Mouse (Mus musculus) adrenal gland, adult 8-10 months (tissue): ENCODE data around the gene Akr1b7. TPM values are rescaled to one million over a fixed set of nuclear protein-coding genes. Genes with fewer than 3 reads are reported as not detected.
A peak's percentile ranks its signal among the peaks of the same experiment; 100 is the strongest.

ENCODE experiments used
- DNase-seq: peaks from one replicate; pipeline ENCODE4 v3.0.0; 2022
- total RNA-seq, 4 experiments: library from RNA; stranded (reverse); gene quantifications; 2 replicates each; pipeline ENCODE4 v1.2.4; 2022

Akr1b7 gene
- total RNA-seq, 4 experiments from 2014 or later: 1,127 to 4,169 (median 2,179) TPM

GRCm38 (mm10) chr6:34441556-34442257 is 29.6 kb downstream of the Akr1b7 start:
- DNase-seq: no peak

DNA sequence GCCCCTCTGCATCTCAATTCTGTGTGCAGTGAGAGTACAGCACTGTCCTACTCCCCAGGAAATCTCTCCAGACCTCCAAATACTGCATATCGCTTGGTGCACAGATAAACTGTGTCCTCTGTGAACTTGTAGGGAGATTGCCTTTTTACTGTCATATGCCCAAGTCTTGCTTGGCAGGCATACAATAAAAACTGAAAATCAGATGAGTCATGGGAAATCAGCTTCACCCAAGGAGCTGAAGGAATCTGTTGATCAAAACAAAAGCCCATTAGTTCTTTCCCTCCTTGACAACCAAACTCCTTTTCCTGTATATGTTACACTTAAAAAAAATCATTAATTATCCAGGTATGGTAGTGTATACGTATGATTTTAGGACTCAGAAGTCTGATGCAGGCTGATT is 31.7 kb downstream of the Akr1b7 start:
- no peak for DNase-seq

DNA sequence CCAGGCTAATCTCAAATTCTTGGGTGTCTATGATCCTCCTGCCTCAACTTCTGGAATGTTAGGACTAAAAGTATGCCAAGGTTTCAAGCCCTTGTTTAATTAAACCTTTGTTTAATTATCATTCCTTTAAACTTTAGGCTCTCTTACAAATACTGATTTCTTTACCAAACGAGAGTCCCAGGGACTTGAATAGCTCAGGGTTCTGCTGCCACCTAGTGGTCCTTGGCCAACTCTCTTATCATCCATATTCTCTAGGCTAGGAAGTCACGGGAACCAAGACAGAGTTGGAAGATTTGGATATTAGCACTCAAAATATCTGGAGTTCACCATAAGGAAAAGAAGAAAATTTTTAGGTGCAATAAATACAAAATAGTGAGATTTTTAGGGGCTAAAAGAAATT is 35.8 kb downstream of the Akr1b7 start:
- peak; percentile 54 for DNase-seq

DNA sequence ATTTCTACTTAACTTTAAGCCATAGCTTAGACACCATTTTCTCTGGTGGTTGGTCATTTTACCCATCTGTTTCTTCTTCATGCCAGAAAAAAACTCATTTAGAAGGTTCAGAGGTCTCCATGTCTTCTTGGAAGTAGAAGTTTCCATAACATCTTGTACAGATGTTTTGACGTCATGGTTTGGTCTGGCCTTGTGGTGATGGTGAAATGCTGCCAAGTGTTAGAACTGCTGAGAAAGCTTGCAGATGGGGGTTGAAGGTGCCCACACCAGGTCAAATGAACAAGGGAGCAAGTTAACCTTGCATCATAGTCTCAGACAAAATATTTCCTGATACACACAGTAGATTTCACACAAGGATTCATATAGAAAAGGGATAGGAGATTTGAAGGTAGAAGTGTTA is 36.6 kb downstream of the Akr1b7 start:
- DNase-seq: no peak

DNA sequence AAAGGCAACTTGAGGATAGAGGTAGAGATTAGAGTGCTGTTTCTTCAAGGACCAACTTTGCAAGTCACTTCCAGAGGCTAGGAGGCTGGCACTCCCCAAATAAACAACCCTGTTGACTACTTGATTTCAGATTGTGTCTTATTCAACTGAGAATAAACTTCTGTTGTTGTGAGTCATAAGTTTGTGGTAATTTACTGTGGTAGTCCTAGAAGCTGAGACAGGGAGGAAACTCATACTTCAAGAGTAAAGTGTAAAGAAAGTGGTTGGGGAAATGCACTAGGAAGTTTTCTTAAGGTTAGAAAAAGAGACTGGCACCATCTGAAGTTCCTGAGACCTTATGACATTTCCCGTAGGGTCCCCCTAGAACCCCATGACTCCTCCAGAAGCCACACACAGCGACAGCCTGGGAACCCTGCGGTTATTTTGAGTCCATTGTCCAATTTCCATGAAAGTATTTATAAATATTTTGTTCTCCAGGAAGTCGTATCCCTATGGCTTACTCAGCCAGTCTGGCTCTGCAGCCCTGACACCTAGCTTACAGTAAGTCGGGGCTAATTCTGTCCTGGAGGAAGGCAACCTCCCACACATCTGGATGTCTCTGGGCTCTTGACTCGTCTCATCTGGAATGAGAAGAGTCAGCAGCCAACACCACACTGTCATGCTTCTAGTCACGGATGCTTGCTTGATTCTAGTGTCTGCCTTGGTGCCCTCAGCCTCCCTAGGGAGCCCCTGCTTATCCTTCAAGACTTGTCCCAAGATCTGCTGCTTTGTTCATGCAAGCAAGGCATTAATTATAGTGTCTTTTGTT is 41.0 kb downstream of the Akr1b7 start:
- DNase-seq: no peak

DNA sequence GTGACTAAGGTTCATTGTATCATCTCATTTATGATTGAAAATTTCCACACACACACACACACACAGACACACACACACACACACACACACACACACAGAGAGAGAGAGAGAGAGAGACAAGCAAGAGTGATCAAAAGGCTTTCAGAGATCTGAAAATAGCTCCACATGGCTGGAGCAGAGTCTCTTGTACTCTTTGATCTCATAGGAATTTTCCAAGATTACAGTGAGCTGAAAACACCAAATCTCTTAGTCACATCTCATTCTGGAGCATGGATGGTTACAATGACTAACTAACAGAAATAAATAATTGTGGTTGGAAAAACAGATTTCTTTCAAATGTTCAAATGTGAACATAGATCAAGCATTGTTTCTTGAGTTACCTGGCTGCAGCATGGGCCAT is 47.3 kb downstream of the Akr1b7 start:
- DNase-seq: no peak

DNA sequence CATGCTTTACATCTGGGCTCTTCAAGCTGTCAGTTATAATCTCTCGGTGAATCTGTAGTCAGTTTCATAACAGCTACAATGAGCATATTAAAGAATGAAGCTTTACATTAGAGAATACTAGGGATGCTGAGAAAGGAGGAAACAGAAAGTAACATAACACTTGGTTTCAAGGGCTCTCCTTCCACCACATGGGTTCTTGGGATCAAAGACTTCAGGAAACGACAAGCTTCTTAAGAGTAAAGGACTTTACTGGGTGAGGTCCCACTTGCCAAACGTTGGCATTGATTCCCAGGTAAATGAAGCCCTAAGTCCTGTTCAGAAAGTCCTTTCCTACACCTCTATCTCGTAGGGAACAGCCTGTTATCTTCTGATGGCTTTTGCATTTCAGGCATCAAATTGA is 48.5 kb downstream of the Akr1b7 start:
- DNase-seq: no peak

DNA sequence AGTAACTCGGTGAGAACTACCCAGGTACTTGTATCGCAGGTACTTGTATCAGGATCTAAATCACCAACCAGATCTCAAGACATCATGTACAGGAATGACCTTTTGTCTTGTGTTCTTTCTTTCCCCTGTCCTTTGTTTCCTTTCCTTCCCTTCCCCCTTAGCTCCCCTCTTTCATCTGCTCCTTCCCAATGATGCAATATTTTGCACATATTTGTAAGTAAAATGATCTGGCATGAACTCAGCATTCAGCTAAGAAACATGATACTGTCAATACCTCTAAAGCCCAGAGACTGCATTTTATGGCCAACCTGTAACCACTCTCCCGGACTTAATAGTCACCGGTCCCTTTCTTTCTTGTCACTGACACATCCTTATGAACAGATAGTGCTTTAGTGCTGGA is 51.4 kb downstream of the Akr1b7 start:
- no peak for DNase-seq

GRCm38 (mm10) chr6:34471434-34472110 is 59.4 kb downstream of the Akr1b7 start:
- DNase-seq: no peak

Other genes with a start within 250 kb of the Akr1b7 start
- 10 to 100 TPM; 38.6 to 47.2 (median 41.5) TPM for gene Slc35b4, start 235.2 kb upstream of the Akr1b7 start, total RNA-seq
- gene Akr1b3, start 94.9 kb upstream of the Akr1b7 start, total RNA-seq: 100 to 1,000 TPM; 283 to 310 (median 299) TPM
- 100 to 1,000 TPM; 148 to 290 (median 206) TPM for gene Akr1b8, start 58.2 kb upstream of the Akr1b7 start, total RNA-seq
- 100 to 1,000 TPM; 150 to 228 (median 186) TPM for gene Akr1b10, start 28.1 kb upstream of the Akr1b7 start, total RNA-seq
- gene Bpgm, start 63.9 kb downstream of the Akr1b7 start, total RNA-seq: 10 to 100 TPM; 28.9 to 47.3 (median 35.4) TPM
- gene Cald1, start 186.2 kb downstream of the Akr1b7 start, total RNA-seq: 10 to 100 TPM; 62.2 to 88.3 (median 71.2) TPM